Mouse (Mus musculus) retina, postnatal 7 days (tissue): ENCODE results near the gene Borcs6.
A peak's percentile ranks its signal among the peaks of the same experiment; 100 is the strongest.
"Not testable (repeated sequence)": the region's sequence is repeated elsewhere in the genome, so short reads cannot be mapped to it uniquely, and the experiment has no call there.

Experiments
- DNase-seq: peaks from one replicate; pipeline ENCODE4 v3.0.0-alpha.2; 2012; ENCODE audit warnings: low read depth, low spot score

Gene Borcs6

DNA sequence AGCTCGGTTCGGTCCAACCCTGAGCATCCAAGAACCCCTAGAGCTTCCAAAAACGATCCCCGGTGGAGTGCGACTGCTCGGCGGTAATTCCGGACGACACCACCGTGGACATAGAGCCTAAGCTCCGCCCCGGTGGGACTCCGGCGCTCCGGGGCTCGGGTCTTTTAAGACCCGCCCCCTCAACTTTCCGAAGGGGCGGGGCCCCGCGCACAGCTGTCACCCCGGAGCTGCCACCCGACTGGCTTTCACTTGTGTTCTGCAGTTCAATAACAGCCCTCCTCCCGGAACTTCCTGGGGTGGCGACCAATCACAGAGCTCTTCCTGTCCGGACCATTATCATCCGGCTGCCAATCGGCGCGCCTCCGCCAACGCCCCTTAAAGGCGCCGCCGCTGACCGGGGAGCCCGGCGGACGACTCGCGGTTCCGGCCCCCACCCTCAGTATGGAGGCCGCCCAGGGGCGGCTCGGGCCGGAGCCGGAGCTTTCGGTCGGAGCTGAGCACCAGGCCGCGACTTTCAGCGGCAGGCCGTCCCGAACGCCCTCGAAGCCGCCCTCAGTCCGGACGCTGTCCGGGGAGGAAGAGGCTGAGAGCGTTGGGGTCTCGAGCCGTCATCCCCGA, at the start of gene Borcs6:
Gene Borcs6 (plus strand): TSS at position 361 of the 618 bp plus-strand sequence.
- DNase-seq = peak; percentile 92

DNA sequence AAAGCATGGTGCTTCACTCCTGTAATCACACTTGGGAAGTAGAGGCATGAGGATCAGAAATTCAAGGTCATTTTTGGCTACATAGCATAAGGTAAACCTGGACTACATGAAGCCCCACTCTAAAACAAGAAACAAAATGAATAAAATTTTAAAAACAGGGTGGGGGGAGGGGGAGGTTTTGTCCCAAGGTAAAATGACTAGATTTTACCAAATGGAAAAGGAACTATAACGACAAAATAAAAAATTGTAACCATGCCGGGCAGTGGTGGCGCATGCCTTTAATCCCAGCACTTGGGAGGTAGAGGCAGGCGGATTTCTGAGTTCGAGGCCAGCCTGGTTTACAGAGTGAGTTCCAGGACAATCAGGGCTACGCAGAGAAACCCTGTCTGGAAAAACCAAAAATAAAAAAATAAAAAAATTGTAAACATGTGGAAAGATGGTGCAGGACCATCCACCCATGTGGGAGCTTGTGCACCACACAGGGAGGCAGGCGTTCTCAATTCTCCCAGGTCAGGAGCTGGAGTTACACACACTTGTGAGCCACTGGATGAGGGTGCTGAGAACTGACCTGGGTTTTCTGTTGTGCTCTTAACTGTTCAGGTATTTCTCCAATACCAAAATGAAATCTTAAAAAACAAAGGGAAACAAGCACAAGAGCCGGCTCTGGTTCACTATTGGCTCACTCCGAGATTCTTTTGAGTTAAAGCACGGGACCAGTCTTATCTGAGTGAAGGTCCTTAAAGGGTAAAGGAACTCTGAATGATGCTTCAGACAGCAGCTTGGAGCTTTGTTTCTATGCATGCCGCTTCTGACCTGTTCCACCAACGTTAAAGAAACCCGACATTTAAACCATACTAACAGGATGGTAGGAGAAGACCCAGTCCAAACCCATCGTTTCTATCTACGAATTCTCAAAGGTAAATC, 48.9 kb upstream of the Borcs6 start:
- DNase-seq = no peak

DNA sequence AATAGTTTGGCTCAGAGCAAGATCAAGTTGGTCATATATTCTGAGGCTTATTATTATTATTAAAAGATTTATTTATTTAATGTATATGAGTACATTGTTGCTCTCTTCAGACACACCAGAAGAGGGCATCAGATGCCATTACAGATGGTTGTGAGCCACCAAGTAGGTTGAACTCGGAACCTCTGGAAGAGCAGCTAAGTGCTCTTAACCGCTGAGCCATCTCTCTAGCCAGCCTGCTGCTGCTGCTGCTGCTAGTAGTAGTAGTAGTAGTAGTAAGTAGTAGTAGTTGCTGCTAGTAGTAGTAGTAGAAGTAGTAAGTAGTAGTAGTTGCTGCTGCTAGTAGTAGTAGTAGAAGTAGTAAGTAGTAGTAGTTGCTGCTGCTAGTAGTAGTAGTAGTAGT, 48.1 kb upstream of the Borcs6 start:
- not testable (repeated sequence) for DNase-seq

DNA sequence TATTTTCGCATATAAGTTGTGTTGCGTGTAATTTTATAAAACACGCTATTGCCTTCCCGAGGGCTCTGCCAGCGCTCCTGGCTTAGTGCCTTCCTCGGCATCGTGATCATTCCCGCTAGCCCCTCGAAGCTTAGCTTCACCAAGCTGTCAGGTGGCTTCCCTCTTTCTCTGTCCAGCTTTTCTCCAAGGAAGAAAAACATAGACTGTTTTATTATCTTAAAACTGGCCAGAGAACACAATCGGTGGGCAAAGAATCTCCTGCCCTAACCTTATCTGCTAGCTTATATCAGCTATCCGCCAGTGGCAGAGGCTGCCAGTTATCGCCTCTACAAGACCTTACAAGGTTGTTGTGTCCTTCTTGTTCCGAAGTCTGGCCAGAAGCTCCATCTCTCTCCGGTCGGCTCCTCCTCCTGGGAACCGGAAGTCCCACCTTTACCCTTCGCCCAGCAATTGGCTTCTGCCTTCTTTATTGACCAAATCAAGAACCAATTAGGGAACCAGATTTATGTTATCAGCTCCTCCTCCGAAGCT, 47.4 kb upstream of the Borcs6 start:
- DNase-seq = peak; percentile 81

DNA sequence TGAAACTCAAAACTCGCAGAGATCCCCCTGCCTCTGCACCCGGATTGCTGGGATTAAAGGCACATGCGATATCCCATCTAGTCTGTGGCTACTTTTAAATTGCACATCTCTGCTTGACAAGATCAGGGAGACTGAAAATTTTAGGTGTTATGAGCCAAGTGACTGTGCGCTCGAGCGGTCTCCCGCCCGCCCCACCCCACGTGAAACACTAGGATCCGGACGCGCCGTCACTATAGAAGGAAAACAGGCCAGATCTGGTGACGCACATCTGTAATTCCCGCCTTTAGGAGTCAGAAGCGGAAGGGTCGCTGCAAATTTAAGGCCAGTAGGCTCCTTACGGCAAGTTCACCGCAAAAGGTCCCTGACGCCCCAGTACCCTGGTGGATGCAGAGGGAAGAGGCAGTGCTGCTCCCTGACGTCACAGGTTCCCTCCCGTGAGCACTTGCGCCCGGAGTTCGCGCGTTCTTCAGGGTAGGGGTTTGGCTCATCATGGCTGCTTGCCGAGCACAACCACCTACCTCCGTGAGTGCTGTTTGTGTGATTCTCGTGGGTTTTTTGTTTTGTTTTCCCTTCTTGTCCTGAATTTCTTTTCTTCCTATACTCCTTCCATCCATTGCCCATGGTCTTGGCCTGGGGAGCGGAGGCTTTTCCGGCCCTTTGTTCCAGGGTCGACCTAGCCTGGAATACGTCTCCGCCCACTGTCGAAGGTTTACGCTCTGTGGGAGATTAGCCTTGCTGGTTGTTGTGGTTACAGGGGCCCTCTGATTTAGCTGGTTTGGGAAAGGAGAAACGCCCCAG, 43.7 kb upstream of the Borcs6 start, which contains the start of gene Ctc1:
Gene Ctc1 (plus strand): TSS at position 268 of the 798 bp plus-strand sequence.
- DNase-seq = peak; percentile 78

DNA sequence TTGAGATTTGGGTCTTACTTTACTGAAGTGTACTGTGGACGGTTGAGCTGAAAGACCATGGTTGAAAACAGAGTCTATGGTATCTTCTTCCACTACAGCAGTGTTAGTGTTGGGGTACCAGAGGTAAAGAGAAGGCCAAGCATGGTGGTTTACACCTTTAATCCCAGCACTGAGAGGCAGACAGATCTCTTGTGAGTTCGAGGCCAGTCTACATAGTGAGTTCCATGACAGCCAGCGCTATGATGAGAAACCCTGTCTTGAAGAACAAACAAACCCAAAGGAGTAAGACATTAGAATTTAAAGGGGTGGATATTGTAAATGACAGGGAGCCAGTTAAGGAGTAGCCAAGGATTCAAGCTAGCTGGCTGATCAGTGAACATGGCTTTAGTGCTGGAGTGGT, 42.8 kb upstream of the Borcs6 start:
- no peak for DNase-seq

DNA sequence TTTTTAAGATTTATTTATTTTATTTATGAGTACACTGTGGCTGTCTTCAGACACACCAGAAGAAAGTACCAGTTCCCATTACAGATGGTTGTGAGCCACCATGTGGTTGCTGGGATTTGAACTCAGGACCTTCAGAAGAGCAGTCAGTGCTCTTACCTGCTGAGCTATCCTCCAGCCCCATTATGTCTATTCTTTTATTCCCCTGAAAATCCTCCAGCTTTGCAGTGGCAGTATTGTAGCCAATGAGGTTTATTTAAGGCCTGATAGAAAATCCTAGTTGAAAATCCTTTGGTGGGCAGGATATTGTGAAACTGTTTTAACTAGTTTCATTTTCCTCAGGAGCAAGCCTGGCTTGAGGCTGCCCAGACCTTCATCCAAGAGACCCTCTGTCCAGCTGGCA, 38.8 kb upstream of the Borcs6 start:
- DNase-seq = no peak

DNA sequence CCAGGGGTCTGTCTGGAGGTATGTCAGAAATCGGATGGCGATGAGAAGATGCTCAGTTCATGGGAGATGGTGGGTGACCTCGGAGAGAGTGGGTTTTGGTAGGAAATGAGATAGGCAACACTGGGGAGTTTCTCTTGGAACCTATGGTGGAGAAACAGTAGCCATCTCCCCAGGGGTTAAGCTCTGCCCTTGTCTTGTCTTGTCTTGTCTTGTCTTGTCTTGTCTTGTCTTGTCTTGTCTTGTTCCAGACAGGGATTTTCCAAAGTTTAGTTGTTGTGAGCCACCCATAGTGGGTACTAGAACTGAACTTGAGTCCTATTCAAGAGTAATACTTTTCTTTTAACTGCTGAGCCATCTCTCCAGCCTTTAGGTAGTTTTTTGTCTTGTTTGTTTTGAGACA, 33.0 kb upstream of the Borcs6 start:
- no peak for DNase-seq

DNA sequence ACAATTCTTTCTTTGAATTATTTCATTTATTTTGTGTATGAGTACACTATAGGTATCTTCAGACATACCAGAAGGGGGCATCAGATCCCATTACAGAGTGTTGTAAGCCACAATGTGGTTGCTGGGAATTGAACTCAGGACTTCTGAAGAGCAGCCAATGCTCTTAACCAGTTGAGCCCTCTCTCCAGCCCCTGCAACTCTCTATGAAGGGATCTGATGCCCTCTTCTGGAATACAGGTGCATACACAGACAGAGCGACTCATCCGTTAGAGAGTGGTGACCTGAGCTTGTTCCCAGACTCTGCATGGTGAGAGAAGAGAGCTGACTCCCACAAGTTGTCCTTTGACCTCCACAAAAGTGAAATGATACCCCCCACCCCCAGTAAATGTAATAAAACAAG, 30.7 kb upstream of the Borcs6 start:
- DNase-seq = no peak

DNA sequence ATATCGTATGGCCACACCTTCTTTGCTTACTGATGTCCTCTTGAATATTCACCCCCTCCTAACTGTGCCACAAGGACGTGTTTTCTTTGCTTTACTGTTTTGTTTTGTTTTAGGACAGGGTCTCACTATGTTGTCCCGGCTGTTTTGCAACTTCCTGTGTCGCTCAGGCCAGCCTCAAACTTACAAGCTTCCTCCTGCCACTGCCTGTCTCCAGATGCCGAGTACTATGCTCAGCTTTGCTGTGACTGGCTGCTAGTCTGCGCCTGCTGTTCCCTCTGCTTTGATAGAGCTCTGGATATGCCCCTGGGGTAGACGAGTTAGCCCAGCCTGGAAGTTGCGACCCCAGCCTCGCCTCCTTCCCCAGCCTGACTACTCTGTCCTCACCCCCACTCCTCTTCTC, 26.0 kb upstream of the Borcs6 start:
- DNase-seq = no peak

DNA sequence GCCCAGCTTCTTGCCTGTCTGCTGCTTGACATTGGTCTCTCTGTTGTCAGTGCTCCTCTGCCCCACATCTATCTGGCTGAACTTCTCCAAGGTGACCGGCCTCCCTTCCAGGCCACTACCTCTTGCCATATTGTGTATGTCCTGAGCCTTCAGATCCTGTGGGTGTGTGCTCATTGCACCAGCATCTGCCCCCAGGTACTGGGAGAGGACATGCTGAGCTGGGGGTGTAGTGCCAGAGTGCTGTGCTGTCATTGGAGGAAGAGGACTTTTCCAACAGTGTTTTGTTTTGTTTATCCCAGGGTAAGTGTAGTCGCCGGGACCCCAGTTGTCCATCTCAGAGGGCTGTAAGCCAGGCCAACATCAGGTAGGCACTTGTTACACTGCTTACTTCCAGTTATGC, 24.9 kb upstream of the Borcs6 start:
- no peak for DNase-seq

DNA sequence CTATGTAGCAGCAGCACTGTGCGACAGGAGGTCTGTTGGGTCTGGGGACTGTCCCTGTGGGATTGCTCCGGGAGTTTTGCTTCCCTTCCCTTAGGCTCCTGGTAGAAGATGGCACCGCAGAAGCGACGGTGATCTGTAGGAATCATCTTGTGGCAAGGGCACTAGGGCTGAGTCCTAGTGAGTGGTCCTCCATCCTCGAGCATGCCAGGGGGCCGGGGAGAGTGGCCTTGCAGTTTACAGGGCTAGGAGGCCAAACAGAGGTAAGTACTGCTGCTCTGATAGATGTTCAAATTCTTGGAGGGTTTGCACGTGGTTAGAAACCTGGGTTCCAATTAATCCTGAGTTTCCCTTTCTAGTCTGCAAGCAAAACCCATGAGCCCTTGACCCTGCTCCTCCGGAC, 24.1 kb upstream of the Borcs6 start:
- no peak for DNase-seq

DNA sequence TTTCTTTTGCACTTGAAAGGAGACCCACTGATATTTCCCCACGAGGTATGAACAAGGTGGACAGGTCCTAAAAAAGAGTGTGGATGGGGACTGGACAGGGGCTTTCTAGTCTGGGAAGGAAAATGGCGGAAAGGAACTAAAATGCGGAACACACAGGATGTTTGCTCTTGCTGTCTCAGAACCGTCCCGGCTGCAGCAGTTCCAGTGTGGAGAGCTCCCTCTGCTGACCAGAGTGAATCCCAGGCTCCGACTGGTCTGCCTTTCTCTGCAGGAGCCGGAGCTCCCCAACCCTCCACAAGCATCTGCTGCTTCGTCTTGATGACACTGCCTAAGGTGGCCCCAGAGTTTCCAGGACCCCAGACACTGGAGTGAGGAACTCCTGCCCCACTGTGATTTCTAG, 23.7 kb upstream of the Borcs6 start:
- DNase-seq = peak; percentile 65

DNA sequence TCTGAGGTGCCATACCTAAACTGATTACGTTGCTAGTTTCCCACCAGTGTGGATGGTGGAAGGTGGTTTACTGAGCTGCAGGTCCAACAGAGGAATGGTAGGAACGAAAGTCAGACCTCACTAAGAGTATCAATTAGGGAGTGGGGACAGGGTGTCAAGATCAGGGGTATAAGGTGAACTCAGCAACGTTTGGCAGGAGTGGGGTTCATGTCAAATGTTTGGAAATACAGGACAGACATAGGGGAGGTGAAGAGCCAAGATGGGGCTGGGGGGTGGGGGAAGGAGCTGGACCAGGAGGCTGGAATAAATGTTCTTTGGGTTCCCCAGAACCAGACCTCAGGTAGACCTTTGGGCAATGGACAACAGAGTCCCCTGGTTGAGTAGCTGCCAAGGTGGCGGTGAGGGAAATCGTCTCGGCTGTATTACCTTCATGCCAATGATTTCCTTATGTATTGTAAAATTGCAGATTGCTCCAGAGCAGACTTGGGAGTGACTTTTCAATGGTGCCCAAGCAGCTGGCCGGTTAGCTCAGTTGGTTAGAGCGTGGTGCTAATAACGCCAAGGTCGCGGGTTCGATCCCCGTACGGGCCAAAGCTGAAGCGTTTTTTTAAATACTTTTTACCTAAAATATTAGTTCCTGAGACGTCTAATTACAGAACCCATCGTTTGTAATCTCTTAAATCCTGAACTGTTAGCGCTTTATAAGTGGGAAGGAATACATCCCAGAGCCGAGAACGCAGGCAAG, 22.9 kb upstream of the Borcs6 start:
- DNase-seq = peak; percentile 68

DNA sequence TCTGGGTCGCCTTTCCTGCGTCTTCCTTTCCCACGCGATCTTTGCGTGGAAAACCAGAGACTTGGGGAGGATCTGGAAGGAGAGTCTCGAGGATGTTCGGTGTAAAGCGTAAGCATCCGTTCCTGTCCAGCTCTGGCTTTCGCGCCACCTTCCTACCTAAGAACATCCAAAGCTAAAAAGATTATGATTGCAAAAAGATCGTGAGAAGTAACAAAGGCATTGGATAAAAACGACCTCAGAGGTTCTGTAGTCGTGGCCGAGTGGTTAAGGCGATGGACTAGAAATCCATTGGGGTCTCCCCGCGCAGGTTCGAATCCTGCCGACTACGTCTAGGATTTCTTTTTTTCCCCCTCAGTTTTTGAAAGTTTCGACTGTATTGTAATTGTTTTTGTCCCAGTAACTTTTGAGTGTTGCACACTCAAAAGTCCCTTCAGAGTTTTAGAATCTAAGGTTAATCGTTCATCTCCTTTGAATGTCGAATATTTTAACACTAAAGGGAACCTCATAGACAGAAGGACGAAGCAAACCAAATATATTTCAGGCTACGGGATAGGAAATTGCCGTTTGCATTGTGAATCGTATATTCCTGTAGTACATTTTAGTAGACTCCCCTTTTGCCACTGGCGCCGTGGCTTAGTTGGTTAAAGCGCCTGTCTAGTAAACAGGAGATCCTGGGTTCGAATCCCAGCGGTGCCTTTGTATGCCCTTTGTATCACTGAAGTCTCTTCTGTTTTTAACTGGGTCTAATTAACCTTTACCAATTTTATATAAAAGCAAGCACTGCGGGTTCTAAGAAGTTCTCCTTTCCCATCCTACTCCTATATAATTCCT, 22.1 kb upstream of the Borcs6 start:
- DNase-seq = peak; percentile 86

DNA sequence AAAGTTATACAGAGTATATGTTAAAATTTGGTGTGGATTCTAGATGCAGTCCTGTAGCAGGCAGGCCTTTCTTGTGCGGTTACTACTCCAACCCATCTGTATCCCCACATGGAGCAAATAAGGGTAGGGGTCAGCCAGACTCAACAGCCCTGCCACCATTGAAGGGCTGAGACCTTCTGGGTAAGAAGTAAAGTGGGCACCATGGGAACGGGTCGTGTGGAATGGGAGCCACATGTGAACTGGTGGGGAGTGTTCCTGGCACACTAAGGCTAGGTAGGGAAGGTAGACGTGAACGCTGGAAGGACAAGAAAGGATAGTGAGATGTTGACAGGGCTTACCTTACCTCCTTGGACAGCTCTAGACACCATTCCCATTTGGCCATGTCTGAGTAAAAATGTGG, 21.3 kb upstream of the Borcs6 start:
- no peak for DNase-seq

DNA sequence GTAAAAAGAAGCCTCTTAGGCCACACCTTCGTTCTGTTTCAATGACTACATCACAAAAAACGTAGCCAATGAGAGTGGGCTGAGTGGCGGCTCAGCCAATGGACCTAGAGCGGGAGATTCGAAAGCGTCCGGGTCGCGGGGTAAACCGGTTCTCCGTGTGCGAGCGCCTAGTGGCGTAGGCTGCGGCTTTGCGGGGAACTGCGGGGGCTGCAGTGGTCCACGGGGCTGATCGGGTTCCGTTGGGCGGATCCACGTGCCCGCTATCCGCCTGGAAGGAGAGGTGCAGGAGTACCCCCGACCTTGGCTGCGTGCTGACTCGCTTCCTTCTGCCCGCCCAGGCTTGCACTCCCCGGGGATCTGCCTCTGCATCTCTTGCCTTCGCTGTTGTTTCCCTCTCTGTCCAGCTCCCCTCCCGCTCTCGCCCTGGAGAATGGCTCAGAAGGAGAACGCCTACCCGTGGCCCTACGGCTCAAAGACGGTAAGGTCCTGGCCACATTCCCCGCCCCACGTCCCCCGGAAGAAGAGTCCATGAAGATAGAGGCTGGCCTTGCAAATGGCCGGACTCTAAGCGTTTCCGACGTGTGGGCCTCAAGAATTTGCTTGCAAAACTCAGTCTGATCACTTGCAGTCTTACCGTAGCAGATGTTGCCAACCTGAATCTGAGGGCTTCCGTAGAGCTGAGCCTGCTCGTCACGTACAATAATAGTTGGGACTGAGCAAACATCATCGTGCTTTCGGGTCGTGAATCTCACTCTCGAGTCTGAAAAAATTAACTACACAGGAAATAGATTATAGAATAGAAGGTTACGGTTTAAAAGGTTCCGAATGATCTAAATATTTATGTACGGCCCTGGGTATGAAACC, 13.8 kb upstream of the Borcs6 start, which contains the start of gene Aurkb:
Gene Aurkb (plus strand): TSS at position 117 of the 864 bp plus-strand sequence.
- peak; percentile 76 for DNase-seq

DNA sequence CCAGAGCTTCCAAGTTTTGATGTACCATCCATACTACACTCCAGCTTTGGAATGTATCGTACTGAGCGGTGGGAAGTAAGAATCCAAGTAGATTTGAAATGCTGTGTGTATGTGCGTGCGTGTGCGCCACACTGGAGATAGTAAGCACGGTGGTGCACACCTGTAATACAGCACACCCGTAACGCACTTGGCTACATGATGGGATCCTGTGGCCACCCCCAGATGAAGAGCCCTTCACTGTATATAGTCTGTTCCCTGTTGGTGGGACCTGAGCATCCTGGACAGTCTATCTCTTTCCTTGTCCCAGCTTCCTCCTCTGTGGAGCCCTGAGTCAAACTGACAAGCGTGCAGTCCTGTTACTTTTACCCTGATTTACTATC, 13.1 kb upstream of the Borcs6 start:
- no peak for DNase-seq

DNA sequence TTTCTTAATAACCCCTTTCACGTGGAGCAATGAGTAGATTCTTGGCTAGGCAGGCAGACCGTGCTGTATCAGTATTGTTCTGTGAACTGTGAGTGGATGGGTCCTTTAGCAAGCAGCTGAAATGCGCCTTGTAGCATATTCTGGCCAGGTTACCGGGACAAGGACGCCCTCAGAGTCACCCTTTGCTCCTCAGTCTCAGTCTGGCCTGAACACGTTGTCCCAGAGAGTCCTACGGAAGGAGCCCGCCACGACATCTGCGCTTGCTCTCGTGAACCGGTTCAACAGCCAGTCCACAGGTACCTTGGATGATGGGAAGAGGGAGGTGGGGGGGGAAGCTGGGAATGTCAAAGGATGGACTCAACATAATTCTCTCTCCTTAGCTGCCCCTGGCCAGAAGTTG, 11.9 kb upstream of the Borcs6 start:
- DNase-seq = no peak
